ENCODE assay signal across 7 mouse cellular contexts in the genomic region with DNA sequence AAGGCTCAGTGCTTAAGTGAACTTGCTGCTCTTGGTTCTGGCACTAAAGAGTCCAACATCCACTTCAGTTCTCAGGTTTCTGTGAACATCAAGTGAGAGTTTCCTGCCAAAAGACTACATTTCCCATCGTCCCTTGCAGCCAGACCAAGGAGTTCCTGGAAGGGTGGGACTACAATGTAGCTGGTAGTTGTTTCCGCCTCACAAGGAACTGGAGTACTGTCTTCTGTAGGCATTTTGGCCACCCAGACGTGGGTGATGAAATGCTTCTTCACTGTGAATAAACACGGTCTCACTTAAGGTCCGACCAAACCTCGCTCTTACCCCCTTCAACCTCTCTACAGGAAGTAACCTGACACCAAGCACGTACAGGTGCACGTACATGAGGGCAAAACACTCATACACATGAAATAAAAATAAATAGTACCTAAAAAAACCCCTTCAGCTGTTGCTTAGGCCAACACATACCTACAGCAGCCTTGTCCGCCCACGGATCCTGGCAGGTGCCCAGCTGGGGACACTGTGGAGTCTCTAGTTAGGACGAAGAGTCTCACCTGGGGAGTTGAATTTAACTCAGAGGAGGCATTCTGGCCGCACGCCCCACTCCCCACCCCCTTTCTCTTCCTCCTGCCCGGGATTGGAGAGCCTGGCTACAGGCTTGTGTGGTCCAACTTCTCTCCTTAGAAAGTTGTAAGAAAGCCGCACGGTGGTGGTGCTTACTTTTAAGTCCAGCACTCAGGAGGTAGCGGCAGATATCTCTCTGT. TPM values are rescaled to one million over a fixed set of nuclear protein-coding genes. Genes with fewer than 3 reads are reported as not detected.
DNase-seq lines count a peak whose midpoint lies in the region; ATAC-seq and TF ChIP-seq lines count a peak whose summit lies in the region.

No protein-coding gene starts in this region.

- H3K27me3 ChIP-seq in intestine, postnatal 0 days (replicated peaks; ENCODE audit: control insufficient read depth, insufficient read depth, low read length): no peaks in the 10 kb centered on the region
- H3K27me3 ChIP-seq in midbrain, embryonic 10.5 days (ENCODE audit: low read depth, poor library complexity, severe bottlenecking): no peaks in the 10 kb centered on the region

- DNase-seq in adrenal gland, postnatal 10 days: peak; percentile 77
- DNase-seq in embryo, embryonic 11.5 days (ENCODE audit: low read depth, low spot score): peak; percentile 29
- DNase-seq in left cerebral cortex, postnatal 4 days: peak; percentile 54
- DNase-seq in midbrain, embryonic 10.5 days (ENCODE audit: low spot score): peak; percentile 52
- DNase-seq in right cerebral cortex, postnatal 25 days: peak; percentile 64

- peak; percentile 88 for ATAC-seq in granulocyte monocyte progenitor cell, adult 5-6 weeks (replicated peaks; ENCODE audit: poor library complexity, severe bottlenecking)
- ATAC-seq in intestine, postnatal 0 days: peak; percentile 71

- peak overlapping the region; percentile 68; the same call in 1 of the 2 replicates for H3K27ac ChIP-seq in intestine, postnatal 0 days (ENCODE audit: low read depth, low read length)
- peak overlapping the region; percentile 69 for H3K27ac ChIP-seq in midbrain, embryonic 10.5 days (replicated peaks)

- 16% methylated on average over 17 of the region's 17 CpGs for WGBS in intestine, postnatal 0 days
- 18% methylated on average over 17 of the region's 17 CpGs for WGBS in midbrain, embryonic 10.5 days

- no peak for TF ChIP-seq CTCF in intestine, postnatal 0 days (IDR thresholded peaks at IDR 0.05; ENCODE audit: low read depth)

- no peaks in the 10 kb centered on the region for H3K36me3 ChIP-seq in intestine, postnatal 0 days (ENCODE audit: control insufficient read depth, insufficient read depth)
- H3K36me3 ChIP-seq in midbrain, embryonic 10.5 days: no peaks in the 10 kb centered on the region

- H3K4me2 ChIP-seq in intestine, postnatal 0 days (replicated peaks; ENCODE audit: low read depth): peak overlapping the region; percentile 73

- intact Hi-C loops in left cerebral cortex, postnatal 4 days (cut with DNase I): no loop called here

- no peaks in the 10 kb centered on the region; the same call in 1 of the 2 replicates for H3K4me1 ChIP-seq in intestine, postnatal 0 days (replicated peaks; ENCODE audit: control insufficient read depth, insufficient read depth, low read length)
- H3K4me1 ChIP-seq in midbrain, embryonic 10.5 days: peaks cover 10% of the 10 kb centered on the region

- peak overlapping the region; percentile 43 for H3K4me3 ChIP-seq in intestine, postnatal 0 days (ENCODE audit: low read depth, low read length)
- H3K4me3 ChIP-seq in midbrain, embryonic 10.5 days: peak overlapping the region; percentile 58

- no peaks in the 10 kb centered on the region for H3K9me3 ChIP-seq in intestine, postnatal 0 days (ENCODE audit: control insufficient read depth)
- no peaks in the 10 kb centered on the region for H3K9me3 ChIP-seq in midbrain, embryonic 10.5 days (replicated peaks)

- H3K9ac ChIP-seq in intestine, postnatal 0 days (ENCODE audit: low read depth, low read length): peak overlapping the region; percentile 42

RNA-seq across cellular contexts. Expression of a gene that starts 41.9 kb away (rescaled TPM):
- total RNA-seq in adrenal gland, postnatal 10 days (2021): 100 to 1,000 TPM in 1 of 2 experiments, 10 to 100 TPM in 1; 89.4 to 100 TPM
- total RNA-seq in granulocyte monocyte progenitor cell, adult 5-6 weeks (2014; fragmentation: Nextera tagmentation): 61.3 and 80.3 TPM in 2 replicates
- total RNA-seq in granulocyte monocyte progenitor cell, adult 5-6 weeks (2017): 73.4 and 74.5 TPM in 2 replicates
- polyA plus RNA-seq in intestine, postnatal 0 days (2015; fragmentation: Nextera tagmentation; extraction: Ambion mirVana): 442 and 470 TPM in 2 replicates
- 10 to 100 TPM; 74.6 to 84.8 TPM for total RNA-seq in left cerebral cortex, postnatal 4 days (2021)
- polyA plus RNA-seq in midbrain, embryonic 10.5 days (2016; fragmentation: Nextera tagmentation; extraction: Ambion mirVana): 124 and 125 TPM in 2 replicates

RNA-seq across cellular contexts. Expression of a gene that starts 42.0 kb away (rescaled TPM):
- 10 to 100 TPM; 29.2 to 31.6 TPM for total RNA-seq in adrenal gland, postnatal 10 days (2021)
- total RNA-seq in granulocyte monocyte progenitor cell, adult 5-6 weeks (2014; fragmentation: Nextera tagmentation): 19.9 and 25.1 TPM in 2 replicates
- total RNA-seq in granulocyte monocyte progenitor cell, adult 5-6 weeks (2017): 7.0 and 7.7 TPM in 2 replicates
- 47.1 and 49.1 TPM in 2 replicates for polyA plus RNA-seq in intestine, postnatal 0 days (2015; fragmentation: Nextera tagmentation; extraction: Ambion mirVana)
- 10 to 100 TPM; 28.6 to 32.2 TPM for total RNA-seq in left cerebral cortex, postnatal 4 days (2021)
- 12.9 and 14.8 TPM in 2 replicates for polyA plus RNA-seq in midbrain, embryonic 10.5 days (2016; fragmentation: Nextera tagmentation; extraction: Ambion mirVana)

RNA-seq across cellular contexts. Expression of a gene that starts 52.1 kb away (rescaled TPM):
- 10 to 100 TPM; 10.7 to 11.4 TPM for total RNA-seq in adrenal gland, postnatal 10 days (2021)
- 6.3 and 9.3 TPM in 2 replicates for total RNA-seq in granulocyte monocyte progenitor cell, adult 5-6 weeks (2014; fragmentation: Nextera tagmentation)
- 6.6 and 8.5 TPM in 2 replicates for total RNA-seq in granulocyte monocyte progenitor cell, adult 5-6 weeks (2017)
- polyA plus RNA-seq in intestine, postnatal 0 days (2015; fragmentation: Nextera tagmentation; extraction: Ambion mirVana): 1.7 and 2.1 TPM in 2 replicates
- total RNA-seq in left cerebral cortex, postnatal 4 days (2021): 1 to 10 TPM; 2.5 to 3.0 TPM
- polyA plus RNA-seq in midbrain, embryonic 10.5 days (2016; fragmentation: Nextera tagmentation; extraction: Ambion mirVana): 0.41 and 0.47 TPM in 2 replicates

Comparison
In these comparisons a context has a peak if more than half of its experiments do, and no peak if none do; other contexts are left out.
1. Peak in every context shown above with its lines: DNase-seq, ATAC-seq, H3K4me3 ChIP-seq and H3K27ac ChIP-seq.